Comparison of ENCODE assay signal across 20 mouse cellular contexts in genomic region chr10:20169182-20169674, GRCm38 (mm10). TPM values are rescaled to one million over a fixed set of nuclear protein-coding genes. Genes with fewer than 3 reads are reported as not detected.
DNase-seq lines count a peak whose midpoint lies in the region; ATAC-seq and TF ChIP-seq lines count a peak whose summit lies in the region.
"Had no signal": no experiment of that assay in that cellular context is flagged by ENCODE, and none has a peak within 500 bp of the region (broad histone marks: within the 10 kb centered on the region; RNA-seq: fewer than 3 reads in every experiment).

No protein-coding gene starts in this region.

- H3K4me3 ChIP-seq in limb, embryonic 15.5 days = no peak overlapping the region
- no peak overlapping the region for H3K4me3 ChIP-seq in limb, embryonic 10.5 days
- H3K4me3 ChIP-seq in E14TG2a.4 (replicated peaks; ENCODE audit: low read length) = 0 out of 2 replicates have a peak overlapping the region, but pooled peaks have one; percentile 51
- 0 out of 2 replicates have a peak overlapping the region, but pooled peaks have one; percentile 55 for H3K4me3 ChIP-seq in cortical plate, adult 2 months (ENCODE audit: insufficient read depth, low read length)
- no peak overlapping the region for H3K4me3 ChIP-seq in liver, postnatal 0 days (ENCODE audit: low read depth, low read length)

- no peak for TF ChIP-seq POLR2A in cortical plate, adult 2 months (IDR thresholded peaks at IDR 0.05; ENCODE audit: extremely low read depth, insufficient read depth, low read length)

- TF ChIP-seq EP300 in liver, postnatal 0 days (IDR thresholded peaks at IDR 0.05; ENCODE audit: low read depth) = no peak

- TF ChIP-seq CTCF in E14TG2a.4 (conservative IDR thresholded peaks at IDR 0.05; ENCODE audit: low read length) = no peak
- no peak for TF ChIP-seq CTCF in cortical plate, adult 2 months (IDR thresholded peaks at IDR 0.05; ENCODE audit: extremely low read depth, insufficient read depth, low read length)
- TF ChIP-seq CTCF in liver, postnatal 0 days (IDR thresholded peaks at IDR 0.05; ENCODE audit: low read depth) = no peak

- H3K4me2 ChIP-seq in limb, embryonic 15.5 days = no peak overlapping the region
- no peak overlapping the region for H3K4me2 ChIP-seq in liver, postnatal 0 days (ENCODE audit: low read depth, low read length)

- peaks cover 19% of the 10 kb centered on the region for H3K4me1 ChIP-seq in limb, embryonic 15.5 days
- H3K4me1 ChIP-seq in limb, embryonic 10.5 days = peaks cover 10% of the 10 kb centered on the region
- H3K4me1 ChIP-seq in E14TG2a.4 (replicated peaks; ENCODE audit: low read depth, low read length) = peaks cover 78% of the 10 kb centered on the region
- peaks cover 7% of the 10 kb centered on the region for H3K4me1 ChIP-seq in cortical plate, adult 2 months (ENCODE audit: control insufficient read depth, insufficient read depth, low read length)
- peaks cover 27% of the 10 kb centered on the region for H3K4me1 ChIP-seq in liver, postnatal 0 days (ENCODE audit: insufficient read depth)

- H3K36me3 ChIP-seq in limb, embryonic 15.5 days = no peaks in the 10 kb centered on the region
- no peaks in the 10 kb centered on the region for H3K36me3 ChIP-seq in limb, embryonic 10.5 days
- peaks cover 18% of the 10 kb centered on the region for H3K36me3 ChIP-seq in E14TG2a.4 (ENCODE audit: insufficient read depth, low read length)
- H3K36me3 ChIP-seq in liver, postnatal 0 days (replicated peaks; ENCODE audit: insufficient read depth, low read length) = no peaks in the 10 kb centered on the region
- H3K36me3 ChIP-seq: heart, embryonic 13.5 days; hindbrain, embryonic 13.5 days; midbrain, embryonic 12.5 days had no signal

- 69% methylated on average over 3 of the region's 3 CpGs for whole genome bisulfite sequencing in limb, embryonic 15.5 days
- WGBS in limb, embryonic 10.5 days = 90% methylated on average over 3 of the region's 3 CpGs
- WGBS in liver, postnatal 0 days (ENCODE audit: insufficient replicate concordance) = 50% methylated on average over 3 of the region's 3 CpGs

- no peaks in the 10 kb centered on the region for H3K9me3 ChIP-seq in limb, embryonic 15.5 days
- H3K9me3 ChIP-seq in limb, embryonic 10.5 days (replicated peaks) = no peaks in the 10 kb centered on the region
- no peaks in the 10 kb centered on the region for H3K9me3 ChIP-seq in E14TG2a.4 (ENCODE audit: low read length)
- no peaks in the 10 kb centered on the region for H3K9me3 ChIP-seq in liver, postnatal 0 days (ENCODE audit: low read length)
- H3K9me3 ChIP-seq: heart, embryonic 13.5 days; hindbrain, embryonic 13.5 days; midbrain, embryonic 12.5 days had no signal

- no peak for DNase-seq in limb, embryonic 10.5 days (ENCODE audit: low spot score)
- no peak for DNase-seq in liver, postnatal 0 days
- DNase-seq in urinary bladder, postnatal 14 days (ENCODE audit: low spot score) = no peak
- DNase-seq in urinary bladder, postnatal 4 days (ENCODE audit: low spot score in 2 of 2) = no peak
- DNase-seq: adrenal gland, adult 8-10 months; B cell, adult 2 months; cerebellum, adult 11-12 months; gastrocnemius, postnatal 25 days; kidney, postnatal 36 days; lung, postnatal 10 days; thymus, postnatal 25 days had no signal

- no peak for ATAC-seq in limb, embryonic 15.5 days (ENCODE audit: insufficient number of reproducible peaks, low FRiP score, low TSS enrichment, low read depth)
- ATAC-seq in liver, postnatal 0 days = peak; percentile 35
- ATAC-seq: activated CD4-positive, CD25-positive, alpha-beta regulatory T cell, adult 4 months; inflammation-experienced regulatory T-cells, adult 6 months had no signal

- no peak overlapping the region for H3K9ac ChIP-seq in limb, embryonic 15.5 days
- H3K9ac ChIP-seq in liver, postnatal 0 days (replicated peaks) = no peak overlapping the region
- H3K9ac ChIP-seq: liver, embryonic 14.5 days had no signal

- H3K27me3 ChIP-seq in limb, embryonic 15.5 days = no peaks in the 10 kb centered on the region
- H3K27me3 ChIP-seq in limb, embryonic 10.5 days (ENCODE audit: low read depth, poor library complexity, severe bottlenecking) = 0 out of 2 replicates have a peak, but pooled peaks cover 6% of the 10 kb centered on the region
- H3K27me3 ChIP-seq in E14TG2a.4 (ENCODE audit: insufficient read depth, low read length) = no peaks in the 10 kb centered on the region
- H3K27me3 ChIP-seq in liver, postnatal 0 days (ENCODE audit: insufficient read depth, low read length) = no peaks in the 10 kb centered on the region

- peak overlapping the region; percentile 34; the same call in 1 of the 2 replicates for H3K27ac ChIP-seq in limb, embryonic 15.5 days
- H3K27ac ChIP-seq in limb, embryonic 10.5 days = no peak overlapping the region
- H3K27ac ChIP-seq in cortical plate, adult 2 months (ENCODE audit: insufficient read depth, low read length) = no peak overlapping the region
- peak overlapping the region; percentile 63; the same call in 1 of the 2 replicates for H3K27ac ChIP-seq in liver, postnatal 0 days (ENCODE audit: low read depth)
- H3K27ac ChIP-seq: heart, embryonic 13.5 days; liver, embryonic 14.5 days; midbrain, embryonic 12.5 days had no signal

RNA-seq across cellular contexts. Expression of gene Map7, which starts 21.0 kb away (rescaled TPM):
- polyA plus RNA-seq in limb, embryonic 15.5 days (2015; fragmentation: Nextera tagmentation; extraction: Ambion mirVana) = 12.3 and 13.2 TPM in 2 replicates
- 1.4 and 3.3 TPM in 2 replicates for polyA plus RNA-seq in limb, embryonic 10.5 days (2016; fragmentation: Nextera tagmentation; extraction: Ambion mirVana)
- 86.5 and 91.4 TPM in 2 replicates for polyA plus RNA-seq in cortical plate, adult 2 months (2012; rRNA removed)
- polyA plus RNA-seq in liver, postnatal 0 days (2015; fragmentation: Nextera tagmentation; extraction: Ambion mirVana) = 6.1 and 6.8 TPM in 2 replicates

Comparison
In these comparisons a context has a peak if more than half of its experiments do, and no peak if none do; other contexts are left out.
1. H3K27ac ChIP-seq: peak in limb, embryonic 15.5 days (single experiment) and liver, postnatal 0 days (single experiment); none in limb, embryonic 10.5 days (single experiment) and cortical plate, adult 2 months (single experiment).
2. H3K4me3 ChIP-seq: peak in E14TG2a.4 (single experiment) and cortical plate, adult 2 months (single experiment); none in limb, embryonic 15.5 days (single experiment), limb, embryonic 10.5 days (single experiment) and liver, postnatal 0 days (single experiment).